Mouse (Mus musculus) heart, embryonic 13.5 days (tissue): ENCODE data around the gene Fcmr. TPM values are rescaled to one million over a fixed set of nuclear protein-coding genes. Genes with fewer than 3 reads are reported as not detected.

Experiments
- ATAC-seq: fragments of 200-750 bp; cut with Nextera tagmentation; 2 replicates; pipeline ENCODE4 v1.8.0; 2017; ENCODE audit warnings: moderate TSS enrichment; ENCODE audit not compliant: insufficient number of reproducible peaks, low FRiP score, low TSS enrichment; ENCODE audit errors: extremely low read depth
- H3K27ac ChIP-seq: fragments of 300-500 bp; sonication (generic); replicated peaks from 2 replicates; pipeline ENCODE4 v1.5.1; 2015; ENCODE audit warnings: moderate library complexity, mild to moderate bottlenecking, inconsistent platforms
- H3K27me3 ChIP-seq: fragments of 300-500 bp; sonication (generic); replicated peaks from 2 replicates; pipeline ENCODE4 v1.6.1; 2015; ENCODE audit warnings: mild to moderate bottlenecking, inconsistent platforms
- H3K36me3 ChIP-seq: fragments of 300-500 bp; sonication (generic); 2 replicates; pipeline ENCODE4 v1.6.1; 2015; ENCODE audit warnings: mild to moderate bottlenecking, inconsistent platforms
- H3K4me1 ChIP-seq: fragments of 300-500 bp; sonication (generic); 2 replicates; pipeline ENCODE4 v1.6.1; 2015; ENCODE audit warnings: inconsistent platforms
- H3K4me2 ChIP-seq: fragments of 300-500 bp; sonication (generic); 2 replicates; pipeline ENCODE4 v1.6.1; 2015; ENCODE audit warnings: inconsistent platforms, mild to moderate bottlenecking, moderate library complexity
- H3K4me3 ChIP-seq: fragments of 300-500 bp; sonication (generic); 2 replicates; pipeline ENCODE4 v1.5.1; 2015; ENCODE audit warnings: moderate library complexity, mild to moderate bottlenecking, inconsistent platforms
- H3K9ac ChIP-seq: fragments of 300-500 bp; sonication (generic); 2 replicates; pipeline ENCODE4 v1.6.1; 2015; ENCODE audit warnings: inconsistent platforms, mild to moderate bottlenecking, moderate library complexity
- H3K9me3 ChIP-seq: fragments of 300-500 bp; sonication (generic); 2 replicates; pipeline ENCODE4 v1.6.1; 2016; ENCODE audit warnings: inconsistent platforms
- WGBS: fragments of 180-500 bp; shearing (Covaris S2); methylation state at CpG from one replicate; pipeline ENCODE4 v1.1.7; 2015; ENCODE audit warnings: mixed read lengths; 5-methylcytosine and 5-hydroxymethylcytosine counted together
- polyA plus RNA-seq: library from polyadenylated mRNA; unstranded; fragments of >200 nt; fragmentation: Nextera tagmentation; extraction: Ambion mirVana; gene quantifications from 2 replicates; pipeline ENCODE4 v1.2.1, GENCODE M21; 2015

The Fcmr gene
- polyA plus RNA-seq, 1 experiment from 2014 or later: 1.1 TPM

DNA sequence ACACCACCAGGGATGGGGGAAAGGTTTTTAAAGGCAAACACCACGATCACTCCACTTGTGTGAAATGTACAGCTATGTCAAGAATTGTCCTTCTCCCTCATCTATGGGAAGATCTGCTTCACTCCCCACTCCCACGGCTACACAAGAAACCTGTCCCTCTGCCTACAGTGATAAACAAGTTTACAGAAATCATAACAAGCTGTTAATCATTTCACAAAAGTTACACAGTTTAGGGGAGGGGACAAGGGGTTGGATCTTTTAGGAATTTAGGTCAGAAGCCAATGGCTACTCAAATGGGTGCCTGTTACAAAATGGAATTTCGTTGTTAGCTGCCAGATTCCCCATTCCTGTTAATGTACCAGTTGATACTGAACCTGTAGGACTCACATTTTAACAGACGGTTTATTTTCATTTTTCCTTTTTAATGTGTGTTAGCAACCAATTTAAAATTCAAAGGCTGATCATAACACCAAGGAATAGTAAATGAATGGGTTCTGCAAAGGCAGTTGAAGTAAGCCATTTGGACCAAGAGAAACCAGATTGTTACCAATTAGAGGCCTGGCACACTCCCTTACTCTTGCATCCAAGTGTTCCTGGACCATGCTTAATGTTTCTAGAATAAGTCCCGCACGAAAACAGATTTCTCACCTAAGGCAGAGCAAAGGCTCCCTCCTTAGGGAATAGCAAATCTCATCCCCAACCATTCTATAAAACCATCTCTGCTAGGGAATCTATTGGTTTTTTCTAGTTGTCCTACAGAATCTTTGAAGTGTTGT, 30.1 kb upstream of the Fcmr start:
- Histone ChIP-seq H3K9ac (no peak overlapping the region), H3K36me3 (no peaks in the 10 kb centered on the region), H3K4me2 (no peak overlapping the region), H3K9me3 (no peaks in the 10 kb centered on the region), H3K4me1 (peaks cover 22% of the 10 kb centered on the region), H3K27me3 (peaks cover 5% of the 10 kb centered on the region; the same call in 1 of the 2 replicates), H3K27ac (no peak overlapping the region), H3K4me3 (no peak overlapping the region)
- no peak for ATAC-seq
- WGBS: 83% methylated on average over 6 of the region's 6 CpGs

DNA sequence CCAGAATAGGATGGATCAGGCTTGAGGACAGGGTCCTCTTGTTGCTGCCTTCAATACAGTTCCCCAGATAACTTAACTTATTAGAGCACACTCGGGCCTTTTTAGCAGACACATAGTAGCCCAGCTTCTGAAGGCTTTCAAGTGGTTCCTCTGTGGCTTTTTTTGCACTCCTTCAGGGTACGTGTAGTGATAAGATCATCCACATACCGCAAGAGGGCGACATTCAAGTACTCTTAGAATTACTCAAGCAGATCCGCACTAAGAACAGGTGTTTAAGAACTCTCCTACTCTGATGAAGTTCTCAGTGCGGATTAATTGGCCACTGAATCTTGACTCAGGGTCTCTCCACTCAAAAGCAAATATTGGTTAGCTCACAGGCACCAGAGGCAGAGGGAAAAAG, 27.2 kb upstream of the Fcmr start:
- Histone ChIP-seq H3K27ac (no peak overlapping the region), H3K9ac (no peak overlapping the region), H3K36me3 (no peaks in the 10 kb centered on the region), H3K27me3 (peaks cover 5% of the 10 kb centered on the region; the same call in 1 of the 2 replicates), H3K4me3 (no peak overlapping the region), H3K9me3 (no peaks in the 10 kb centered on the region), H3K4me2 (no peak overlapping the region), H3K4me1 (peaks cover 5% of the 10 kb centered on the region)
- WGBS: 45% methylated on average over 6 of the region's 6 CpGs
- no peak for ATAC-seq

DNA sequence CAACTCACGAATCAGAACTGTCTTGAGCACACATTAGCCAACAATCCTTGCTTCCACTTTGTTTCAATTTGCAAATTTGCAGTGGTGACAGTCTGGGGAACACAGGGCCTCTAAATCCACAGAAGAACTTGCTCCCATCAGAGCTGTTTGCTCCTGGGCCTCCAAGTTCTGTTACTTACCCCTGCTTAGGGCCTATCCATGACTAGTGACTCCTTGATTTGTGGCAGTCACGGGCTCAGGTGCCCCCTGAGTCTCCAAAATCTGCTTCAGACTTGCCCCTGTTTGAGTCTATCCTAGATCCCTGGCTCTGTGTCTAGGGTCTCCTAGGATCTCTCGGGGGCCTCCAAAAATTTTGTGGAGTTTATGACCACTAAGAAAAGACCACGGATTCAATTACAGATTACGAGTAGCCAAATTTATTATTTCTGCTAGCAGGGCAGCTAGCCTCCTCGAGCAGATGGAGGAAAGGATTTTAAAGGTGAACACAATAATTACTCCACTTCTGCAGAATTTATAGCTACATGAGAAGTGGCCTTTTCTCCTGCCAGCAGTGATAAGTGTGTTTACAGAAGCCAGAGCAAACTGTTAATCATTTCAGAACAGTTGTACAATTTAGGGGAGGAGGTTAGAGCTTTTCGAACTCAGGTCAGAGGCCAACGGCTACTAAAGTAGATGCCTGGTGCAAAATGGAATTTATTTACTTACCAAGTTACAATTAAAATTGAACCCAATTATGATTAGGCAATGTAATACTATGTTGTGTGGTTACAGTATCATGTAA, 24.7 kb upstream of the Fcmr start:
- H3K4me1 ChIP-seq: no peaks in the 10 kb centered on the region
- H3K9me3 ChIP-seq: no peaks in the 10 kb centered on the region
- H3K27me3 ChIP-seq: peaks cover 3% of the 10 kb centered on the region; the same call in 1 of the 2 replicates
- H3K27ac ChIP-seq: no peak overlapping the region
- 72% methylated on average over 8 of the region's 8 CpGs for WGBS
- no peak for ATAC-seq
- H3K9ac ChIP-seq: no peak overlapping the region
- H3K4me2 ChIP-seq: no peak overlapping the region
- H3K36me3 ChIP-seq: no peaks in the 10 kb centered on the region
- H3K4me3 ChIP-seq: no peak overlapping the region

DNA sequence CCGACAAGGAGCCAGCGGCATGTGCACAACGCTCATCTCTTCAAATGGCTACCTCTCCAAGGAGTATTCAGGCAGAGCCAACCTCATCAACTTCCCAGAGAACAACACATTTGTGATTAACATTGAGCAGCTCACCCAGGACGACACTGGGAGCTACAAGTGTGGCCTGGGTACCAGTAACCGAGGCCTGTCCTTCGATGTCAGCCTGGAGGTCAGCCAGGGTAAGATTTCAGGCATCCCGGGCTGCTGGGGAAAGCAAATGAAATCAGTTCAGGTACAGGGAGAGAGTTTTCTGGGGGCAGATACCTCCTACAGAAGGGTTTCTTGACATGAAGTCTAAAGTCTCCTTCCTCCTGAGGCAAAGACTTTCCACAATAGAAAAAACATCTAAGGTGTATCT, 23.8 kb upstream of the Fcmr start:
- no peaks in the 10 kb centered on the region; the same call in 1 of the 2 replicates for H3K27me3 ChIP-seq
- H3K9me3 ChIP-seq: no peaks in the 10 kb centered on the region
- 78% methylated on average over 7 of the region's 7 CpGs for WGBS
- H3K36me3 ChIP-seq: no peaks in the 10 kb centered on the region
- H3K4me2 ChIP-seq: no peak overlapping the region
- H3K4me1 ChIP-seq: no peaks in the 10 kb centered on the region
- no peak overlapping the region for H3K4me3 ChIP-seq
- ATAC-seq: no peak
- H3K9ac ChIP-seq: no peak overlapping the region
- H3K27ac ChIP-seq: no peak overlapping the region

DNA sequence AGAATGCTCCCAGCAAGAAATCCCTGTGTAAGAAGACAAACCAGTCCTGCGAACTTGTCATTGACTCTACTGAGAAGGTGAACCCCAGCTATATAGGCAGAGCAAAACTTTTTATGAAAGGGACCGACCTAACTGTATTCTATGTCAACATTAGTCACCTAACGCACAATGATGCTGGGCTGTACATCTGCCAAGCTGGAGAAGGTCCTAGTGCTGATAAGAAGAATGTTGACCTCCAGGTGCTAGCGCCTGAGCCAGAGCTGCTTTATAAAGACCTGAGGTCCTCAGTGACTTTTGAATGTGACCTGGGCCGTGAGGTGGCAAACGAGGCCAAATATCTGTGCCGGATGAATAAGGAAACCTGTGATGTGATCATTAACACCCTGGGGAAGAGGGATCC, 21.0 kb upstream of the Fcmr start:
- H3K9ac ChIP-seq: no peak overlapping the region
- WGBS: 80% methylated on average over 7 of the region's 7 CpGs
- 0 out of 2 replicates have a peak, but pooled peaks cover 5% of the 10 kb centered on the region for H3K27me3 ChIP-seq
- no peaks in the 10 kb centered on the region for H3K9me3 ChIP-seq
- no peak overlapping the region for H3K27ac ChIP-seq
- no peak for ATAC-seq
- H3K36me3 ChIP-seq: no peaks in the 10 kb centered on the region
- no peaks in the 10 kb centered on the region for H3K4me1 ChIP-seq
- H3K4me3 ChIP-seq: no peak overlapping the region
- no peak overlapping the region for H3K4me2 ChIP-seq

DNA sequence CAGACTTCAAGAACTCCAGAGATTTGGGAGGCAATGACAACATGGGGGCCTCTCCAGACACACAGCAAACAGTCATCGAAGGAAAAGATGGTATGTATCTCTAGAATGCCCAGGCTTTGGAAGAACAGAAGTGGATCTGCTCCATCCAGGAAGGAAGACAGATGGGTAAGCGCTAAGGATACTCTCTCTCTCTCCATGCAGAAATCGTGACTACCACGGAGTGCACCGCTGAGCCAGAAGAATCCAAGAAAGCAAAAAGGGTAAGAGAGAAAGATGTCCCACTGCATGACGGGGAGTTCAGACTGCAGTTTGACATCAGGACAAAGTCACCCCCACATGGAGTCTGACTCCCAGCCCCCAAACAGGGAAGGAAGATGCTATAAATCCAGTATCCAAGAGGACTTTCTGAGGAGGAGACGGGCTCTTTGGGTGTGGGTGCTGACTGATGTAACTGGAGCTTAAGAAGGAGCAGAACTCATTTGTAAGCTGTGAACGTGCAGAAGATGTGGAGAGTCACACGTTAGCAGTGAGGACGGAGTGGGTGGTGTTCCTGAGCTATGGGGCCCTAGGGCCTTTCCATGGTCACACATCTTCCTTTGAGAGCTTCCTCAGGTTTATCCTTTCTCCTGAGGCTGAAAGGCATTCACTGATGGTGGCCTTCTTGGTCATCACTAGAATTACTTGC, 15.8 kb upstream of the Fcmr start:
- no peaks in the 10 kb centered on the region for H3K36me3 ChIP-seq
- H3K4me1 ChIP-seq: peaks cover 7% of the 10 kb centered on the region; the same call in 1 of the 2 replicates
- H3K27ac ChIP-seq: no peak overlapping the region
- H3K27me3 ChIP-seq: 0 out of 2 replicates have a peak, but pooled peaks cover 5% of the 10 kb centered on the region
- no peak overlapping the region for H3K9ac ChIP-seq
- no peak for ATAC-seq
- 87% methylated on average over 10 of the region's 10 CpGs for WGBS
- no peak overlapping the region for H3K4me2 ChIP-seq
- no peaks in the 10 kb centered on the region for H3K9me3 ChIP-seq
- no peak overlapping the region for H3K4me3 ChIP-seq

DNA sequence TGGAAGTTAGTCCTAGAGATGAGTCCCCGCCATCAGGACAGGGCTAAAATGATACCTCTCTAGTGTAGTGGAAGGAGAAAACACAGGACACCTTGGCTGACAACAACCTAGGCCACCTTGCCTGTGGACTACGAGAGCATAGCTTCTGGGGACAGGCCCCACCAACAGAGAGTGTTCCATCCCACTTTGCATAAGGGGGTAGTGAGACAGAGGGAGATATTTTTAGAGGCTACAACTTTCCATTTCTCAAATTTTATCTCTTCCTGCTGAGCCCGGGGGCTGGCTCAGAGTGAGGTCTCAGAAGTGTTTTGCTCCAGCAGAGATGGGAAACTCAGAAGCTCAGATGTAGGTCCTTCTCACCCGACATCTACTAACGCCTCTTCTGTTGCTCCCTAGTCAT, 15.1 kb upstream of the Fcmr start:
- H3K9me3 ChIP-seq: no peaks in the 10 kb centered on the region
- no peak overlapping the region for H3K27ac ChIP-seq
- WGBS: 41% methylated on average over 5 of the region's 5 CpGs
- no peaks in the 10 kb centered on the region for H3K36me3 ChIP-seq
- H3K4me3 ChIP-seq: no peak overlapping the region
- no peak overlapping the region for H3K9ac ChIP-seq
- H3K4me1 ChIP-seq: peaks cover 7% of the 10 kb centered on the region; the same call in 1 of the 2 replicates
- no peak for ATAC-seq
- no peak overlapping the region for H3K4me2 ChIP-seq
- H3K27me3 ChIP-seq: 0 out of 2 replicates have a peak, but pooled peaks cover 5% of the 10 kb centered on the region

GRCm38 (mm10) chr1:130854819-130855218, 10.7 kb upstream of the Fcmr start:
- H3K9me3 ChIP-seq: no peaks in the 10 kb centered on the region
- no peak for ATAC-seq
- H3K4me3 ChIP-seq: no peak overlapping the region
- no peak overlapping the region for H3K4me2 ChIP-seq
- no peak overlapping the region for H3K9ac ChIP-seq
- H3K27ac ChIP-seq: no peak overlapping the region
- no peaks in the 10 kb centered on the region for H3K36me3 ChIP-seq
- WGBS: 76% methylated on average over 9 of the region's 9 CpGs
- H3K27me3 ChIP-seq: no peaks in the 10 kb centered on the region
- H3K4me1 ChIP-seq: peaks cover 7% of the 10 kb centered on the region; the same call in 1 of the 2 replicates

GRCm38 (mm10) chr1:130855723-130856122, 9.7 kb upstream of the Fcmr start:
- Histone ChIP-seq H3K4me2 (no peak overlapping the region), H3K27ac (no peak overlapping the region), H3K9me3 (no peaks in the 10 kb centered on the region), H3K4me1 (0 out of 2 replicates have a peak, but pooled peaks cover under 1% of the 10 kb centered on the region), H3K9ac (no peak overlapping the region), H3K4me3 (no peak overlapping the region), H3K36me3 (no peaks in the 10 kb centered on the region), H3K27me3 (no peaks in the 10 kb centered on the region)
- ATAC-seq: no peak
- WGBS: 76% methylated on average over 2 of the region's 2 CpGs

GRCm38 (mm10) chr1:130857456-130857855, 8.0 kb upstream of the Fcmr start:
- Histone ChIP-seq H3K4me1 (no peaks in the 10 kb centered on the region), H3K4me2 (no peak overlapping the region), H3K27me3 (no peaks in the 10 kb centered on the region), H3K27ac (no peak overlapping the region), H3K4me3 (no peak overlapping the region), H3K36me3 (no peaks in the 10 kb centered on the region), H3K9ac (no peak overlapping the region), H3K9me3 (no peaks in the 10 kb centered on the region)
- ATAC-seq: no peak
- WGBS: 81% methylated on average over 4 of the region's 4 CpGs

DNA sequence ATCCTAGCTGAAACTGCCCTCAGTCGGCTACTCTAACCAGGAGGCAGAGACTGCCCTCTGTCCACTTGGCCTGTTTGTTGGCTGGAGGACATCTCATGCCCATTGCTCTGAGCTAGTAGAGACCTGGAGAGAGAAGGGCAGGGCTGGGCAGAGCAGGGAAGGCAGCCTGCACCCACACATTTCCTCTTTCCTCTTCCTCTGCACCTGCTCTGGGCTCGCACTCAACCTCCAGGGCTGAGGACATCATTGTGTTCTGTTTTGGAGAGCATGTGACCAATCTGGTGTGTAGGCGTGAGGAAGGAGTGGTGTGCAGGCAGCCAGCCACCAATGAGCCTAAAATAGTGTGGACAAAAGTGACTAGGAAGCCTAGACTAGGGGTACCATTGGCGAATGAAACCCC, 1.2 kb upstream of the Fcmr start:
- H3K9me3 ChIP-seq: no peaks in the 10 kb centered on the region
- no peak overlapping the region for H3K9ac ChIP-seq
- H3K4me1 ChIP-seq: no peaks in the 10 kb centered on the region
- H3K36me3 ChIP-seq: no peaks in the 10 kb centered on the region
- ATAC-seq: no peak
- H3K4me2 ChIP-seq: no peak overlapping the region
- no peak overlapping the region for H3K4me3 ChIP-seq
- H3K27ac ChIP-seq: no peak overlapping the region
- 65% methylated on average over 4 of the region's 4 CpGs for WGBS
- no peaks in the 10 kb centered on the region for H3K27me3 ChIP-seq
